In the genomic region with DNA sequence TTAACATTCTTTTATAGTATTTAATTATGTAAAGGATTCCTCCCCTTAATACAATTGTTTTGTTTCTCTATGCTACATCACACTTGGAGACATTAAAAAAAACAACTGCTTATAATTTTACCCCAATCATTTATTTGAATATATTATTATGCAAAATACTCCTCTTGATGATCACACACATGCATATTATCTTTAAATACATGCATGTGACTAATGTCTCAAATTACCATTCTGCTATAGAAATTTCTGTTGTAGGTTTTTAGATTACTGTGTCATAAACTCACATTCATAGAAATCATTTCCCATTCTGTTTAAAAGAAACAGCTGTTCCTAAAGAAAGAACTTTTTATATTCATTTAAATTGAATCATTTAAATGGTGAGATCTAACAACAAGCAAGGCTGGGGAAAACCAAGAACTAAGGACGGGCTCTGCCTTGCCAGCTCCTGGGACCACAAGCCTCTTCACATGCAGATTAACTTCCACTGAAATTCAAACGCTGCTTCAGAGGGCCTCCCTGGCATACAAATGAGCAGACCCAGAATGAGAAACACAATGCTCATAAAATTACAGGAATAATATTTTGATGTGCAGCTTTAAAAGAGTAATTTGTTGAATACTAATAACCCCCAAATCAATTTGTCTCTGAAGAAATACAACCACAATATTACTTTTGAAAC, we compare ENCODE assay signal across 19 mouse cellular contexts.
DNase-seq lines count a peak whose midpoint lies in the region; ATAC-seq and TF ChIP-seq lines count a peak whose summit lies in the region.
"Had no signal": no experiment of that assay in that cellular context is flagged by ENCODE, and none has a peak within 500 bp of the region (broad histone marks: within the 10 kb centered on the region; RNA-seq: fewer than 3 reads in every experiment).

No protein-coding gene starts in this region.

- WGBS in forebrain, postnatal 0 days, result 8% methylated on average over 2 of the region's 2 CpGs
- WGBS in midbrain, embryonic 11.5 days, result 17% methylated on average over 2 of the region's 2 CpGs
- 45% methylated on average over 2 of the region's 2 CpGs for WGBS in embryonic facial prominence, embryonic 10.5 days

- H3K9ac ChIP-seq in forebrain, postnatal 0 days, result no peak overlapping the region
- H3K9ac ChIP-seq in midbrain, embryonic 11.5 days (ENCODE audit: low read length), result no peak overlapping the region
- H3K9ac ChIP-seq: embryonic facial prominence, embryonic 12.5 days; limb, embryonic 15.5 days; stomach, embryonic 15.5 days had no signal

- no peaks in the 10 kb centered on the region for H3K9me3 ChIP-seq in forebrain, postnatal 0 days (ENCODE audit: low read length)
- no peaks in the 10 kb centered on the region for H3K9me3 ChIP-seq in midbrain, embryonic 11.5 days (ENCODE audit: control insufficient read depth, low read length)
- no peaks in the 10 kb centered on the region for H3K9me3 ChIP-seq in embryonic facial prominence, embryonic 10.5 days
- H3K9me3 ChIP-seq: embryonic facial prominence, embryonic 12.5 days; G1E; limb, embryonic 15.5 days; stomach, embryonic 15.5 days had no signal

- no peaks in the 10 kb centered on the region for H3K36me3 ChIP-seq in forebrain, postnatal 0 days (ENCODE audit: insufficient read depth)
- H3K36me3 ChIP-seq in midbrain, embryonic 11.5 days (ENCODE audit: control insufficient read depth, insufficient read depth, low read length), result no peaks in the 10 kb centered on the region
- H3K36me3 ChIP-seq in embryonic facial prominence, embryonic 10.5 days (replicated peaks), result no peaks in the 10 kb centered on the region
- H3K36me3 ChIP-seq: embryonic facial prominence, embryonic 12.5 days; limb, embryonic 15.5 days; stomach, embryonic 15.5 days had no signal

- H3K4me2 ChIP-seq in forebrain, postnatal 0 days (ENCODE audit: low read depth), result no peak overlapping the region
- H3K4me2 ChIP-seq in midbrain, embryonic 11.5 days, result no peak overlapping the region
- H3K4me2 ChIP-seq: embryonic facial prominence, embryonic 12.5 days; heart, embryonic 11.5 days; limb, embryonic 15.5 days; stomach, embryonic 15.5 days had no signal

- no peak for TF ChIP-seq CTCF in forebrain, postnatal 0 days (IDR thresholded peaks at IDR 0.05; ENCODE audit: low read depth)

- ATAC-seq in forebrain, postnatal 0 days, result peak; percentile 88
- peak; percentile 88 for ATAC-seq in midbrain, embryonic 11.5 days (ENCODE audit: low FRiP score)
- no peak for ATAC-seq in cerebellum, adult (ENCODE audit: insufficient number of reproducible peaks, low FRiP score, low TSS enrichment)

- no peaks in the 10 kb centered on the region for H3K27me3 ChIP-seq in forebrain, postnatal 0 days (ENCODE audit: insufficient read depth, low read length)
- H3K27me3 ChIP-seq in midbrain, embryonic 11.5 days (ENCODE audit: control insufficient read depth, insufficient read depth, low read length), result no peaks in the 10 kb centered on the region
- H3K27me3 ChIP-seq in embryonic facial prominence, embryonic 10.5 days (replicated peaks; ENCODE audit: low read depth, poor library complexity, severe bottlenecking), result no peaks in the 10 kb centered on the region
- H3K27me3 ChIP-seq: embryonic facial prominence, embryonic 12.5 days; limb, embryonic 15.5 days; stomach, embryonic 15.5 days had no signal

- peaks cover 6% of the 10 kb centered on the region; the same call in 1 of the 2 replicates for H3K4me1 ChIP-seq in forebrain, postnatal 0 days (ENCODE audit: insufficient read depth)
- H3K4me1 ChIP-seq in midbrain, embryonic 11.5 days (ENCODE audit: control insufficient read depth, insufficient read depth, low read length), result peaks cover 6% of the 10 kb centered on the region
- no peaks in the 10 kb centered on the region for H3K4me1 ChIP-seq in embryonic facial prominence, embryonic 10.5 days
- H3K4me1 ChIP-seq: embryonic facial prominence, embryonic 12.5 days; limb, embryonic 15.5 days; stomach, embryonic 15.5 days had no signal

- H3K27ac ChIP-seq in forebrain, postnatal 0 days (ENCODE audit: low read depth, low read length), result peak overlapping the region; percentile 17; the same call in 1 of the 2 replicates
- no peak overlapping the region for H3K27ac ChIP-seq in midbrain, embryonic 11.5 days (ENCODE audit: low read depth, low read length)
- H3K27ac ChIP-seq in embryonic facial prominence, embryonic 10.5 days (replicated peaks), result no peak overlapping the region
- H3K27ac ChIP-seq: embryonic facial prominence, embryonic 12.5 days; layer of hippocampus, adult 2 months; limb, embryonic 15.5 days; stomach, embryonic 15.5 days had no signal

- DNase-seq in right cerebral cortex, postnatal 10 days (ENCODE audit: low spot score in 2 of 2), result peak; percentile 43 to 53
- DNase-seq in right cerebral cortex, postnatal 36 days (ENCODE audit: low spot score in 2 of 2), result no peak
- peak; percentile 51 for DNase-seq in forebrain, postnatal 0 days
- peak; percentile 84 for DNase-seq in midbrain, embryonic 11.5 days (ENCODE audit: low spot score, missing footprints)
- DNase-seq in embryonic facial prominence, embryonic 10.5 days (ENCODE audit: low spot score), result no peak
- DNase-seq in kidney, postnatal 25 days, result no peak
- DNase-seq: B cell, adult 2 months; cerebellum, postnatal 10 days; gastrocnemius, postnatal 36 days; heart, postnatal 4 days; lung, adult 18-20 months; lung, postnatal 4 days had no signal

- H3K4me3 ChIP-seq in forebrain, postnatal 0 days (ENCODE audit: low read depth, low read length), result no peak overlapping the region
- H3K4me3 ChIP-seq in midbrain, embryonic 11.5 days (ENCODE audit: low read depth, low read length), result no peak overlapping the region
- H3K4me3 ChIP-seq in embryonic facial prominence, embryonic 10.5 days, result no peak overlapping the region
- H3K4me3 ChIP-seq: embryonic facial prominence, embryonic 12.5 days; layer of hippocampus, adult 2 months; limb, embryonic 15.5 days; stomach, embryonic 15.5 days had no signal

Comparison
In these comparisons a context has a peak if more than half of its experiments do, and no peak if none do; other contexts are left out.
1. DNase-seq: peak in right cerebral cortex, postnatal 10 days (2 of 2), forebrain, postnatal 0 days (single experiment) and midbrain, embryonic 11.5 days (single experiment); none in right cerebral cortex, postnatal 36 days (0 of 2), embryonic facial prominence, embryonic 10.5 days (single experiment) and kidney, postnatal 25 days (0 of 2).